Mouse (Mus musculus): ENCODE data around the gene Chm. TPM values are rescaled to one million over a fixed set of nuclear protein-coding genes. Genes with fewer than 3 reads are reported as not detected.

Gene Chm
- polyA plus RNA-seq, 1 experiment, result 1.3 TPM

- peaks cover 2% of the 10 kb centered on the region for H3K79me3 ChIP-seq (ENCODE audit: low read depth)
- no peaks in the 10 kb centered on the region for H3K27me3 ChIP-seq (ENCODE audit: control insufficient read depth, insufficient read depth, insufficient read length)
- no peaks in the 10 kb centered on the region for H3K79me2 ChIP-seq (ENCODE audit: control insufficient read depth, insufficient read depth)
- no peak overlapping the region for H3ac ChIP-seq (ENCODE audit: control insufficient read depth, insufficient read length, low read depth)
- no peak overlapping the region for H3K4me3 ChIP-seq (ENCODE audit: insufficient read depth, poor library complexity, severe bottlenecking)
- TF ChIP-seq MAX (IDR thresholded peaks at IDR 0.05) (no peak), MYOG (IDR thresholded peaks at IDR 0.05; ENCODE audit: control insufficient read depth, extremely low read depth, insufficient read length) (no peak), CTCF (IDR thresholded peaks at IDR 0.05; ENCODE audit: control insufficient read depth, insufficient read depth, insufficient read length) (no peak), CEBPB (IDR thresholded peaks at IDR 0.05; ENCODE audit: low read depth) (no peak), FOSL1 (IDR thresholded peaks at IDR 0.05; ENCODE audit: insufficient read depth, low read length, poor library complexity, severe bottlenecking) (no peak), MYOD1 (IDR thresholded peaks at IDR 0.05; ENCODE audit: control insufficient read depth, insufficient read length, low read depth) (no peak), USF1 (IDR thresholded peaks at IDR 0.05; ENCODE audit: low read depth) (no peak)
- H3K36me3 ChIP-seq (ENCODE audit: control insufficient read depth, insufficient read depth), result no peaks in the 10 kb centered on the region
These were observed 25.0 kb downstream of the Chm start for GRCm38 (mm10) chrX:113160268-113160860.

GRCm38 (mm10) chrX:113084171-113084570 is 101.1 kb downstream of the Chm start:
- H3K79me3 ChIP-seq (ENCODE audit: low read depth), result no peaks in the 10 kb centered on the region
- H3K4me3 ChIP-seq (ENCODE audit: insufficient read depth, poor library complexity, severe bottlenecking), result no peak overlapping the region
- TF ChIP-seq CEBPB (IDR thresholded peaks at IDR 0.05; ENCODE audit: low read depth) (no peak), USF1 (IDR thresholded peaks at IDR 0.05; ENCODE audit: low read depth) (no peak), MYOD1 (IDR thresholded peaks at IDR 0.05; ENCODE audit: control insufficient read depth, insufficient read length, low read depth) (no peak), MYOG (IDR thresholded peaks at IDR 0.05; ENCODE audit: control insufficient read depth, extremely low read depth, insufficient read length) (no peak), MAX (IDR thresholded peaks at IDR 0.05) (no peak), FOSL1 (IDR thresholded peaks at IDR 0.05; ENCODE audit: insufficient read depth, low read length, poor library complexity, severe bottlenecking) (no peak), CTCF (IDR thresholded peaks at IDR 0.05; ENCODE audit: control insufficient read depth, insufficient read depth, insufficient read length) (no peak)
- no peaks in the 10 kb centered on the region for H3K27me3 ChIP-seq (ENCODE audit: control insufficient read depth, insufficient read depth, insufficient read length)
- no peaks in the 10 kb centered on the region for H3K36me3 ChIP-seq (ENCODE audit: control insufficient read depth, insufficient read depth)
- H3K79me2 ChIP-seq (ENCODE audit: control insufficient read depth, insufficient read depth), result no peaks in the 10 kb centered on the region
- no peak overlapping the region for H3ac ChIP-seq (ENCODE audit: control insufficient read depth, insufficient read length, low read depth)

- H3K79me3 ChIP-seq (ENCODE audit: low read depth), result no peaks in the 10 kb centered on the region
- TF ChIP-seq CTCF (IDR thresholded peaks at IDR 0.05; ENCODE audit: control insufficient read depth, insufficient read depth, insufficient read length) (no peak), MYOD1 (IDR thresholded peaks at IDR 0.05; ENCODE audit: control insufficient read depth, insufficient read length, low read depth) (no peak), USF1 (IDR thresholded peaks at IDR 0.05; ENCODE audit: low read depth) (no peak), MYOG (IDR thresholded peaks at IDR 0.05; ENCODE audit: control insufficient read depth, extremely low read depth, insufficient read length) (no peak), FOSL1 (IDR thresholded peaks at IDR 0.05; ENCODE audit: insufficient read depth, low read length, poor library complexity, severe bottlenecking) (no peak), CEBPB (IDR thresholded peaks at IDR 0.05; ENCODE audit: low read depth) (no peak), MAX (IDR thresholded peaks at IDR 0.05) (no peak)
- no peak overlapping the region for H3ac ChIP-seq (ENCODE audit: control insufficient read depth, insufficient read length, low read depth)
- no peaks in the 10 kb centered on the region for H3K79me2 ChIP-seq (ENCODE audit: control insufficient read depth, insufficient read depth)
- no peak overlapping the region for H3K4me3 ChIP-seq (ENCODE audit: insufficient read depth, poor library complexity, severe bottlenecking)
- H3K27me3 ChIP-seq (ENCODE audit: control insufficient read depth, insufficient read depth, insufficient read length), result no peaks in the 10 kb centered on the region
- H3K36me3 ChIP-seq (ENCODE audit: control insufficient read depth, insufficient read depth), result no peaks in the 10 kb centered on the region
These were observed 109.3 kb downstream of the Chm start for GRCm38 (mm10) chrX:113076053-113076452.

- no peak for TF ChIP-seq CEBPB (IDR thresholded peaks at IDR 0.05; ENCODE audit: low read depth)
- no peak for TF ChIP-seq MYOG (IDR thresholded peaks at IDR 0.05; ENCODE audit: control insufficient read depth, extremely low read depth, insufficient read length)
- TF ChIP-seq MAX (IDR thresholded peaks at IDR 0.05), result no peak
- no peak for TF ChIP-seq CTCF (IDR thresholded peaks at IDR 0.05; ENCODE audit: control insufficient read depth, insufficient read depth, insufficient read length)
- no peak for TF ChIP-seq USF1 (IDR thresholded peaks at IDR 0.05; ENCODE audit: low read depth)
- no peak for TF ChIP-seq FOSL1 (IDR thresholded peaks at IDR 0.05; ENCODE audit: insufficient read depth, low read length, poor library complexity, severe bottlenecking)
- TF ChIP-seq MYOD1 (IDR thresholded peaks at IDR 0.05; ENCODE audit: control insufficient read depth, insufficient read length, low read depth), result no peak
These were observed 110.5 kb downstream of the Chm start for GRCm38 (mm10) chrX:113074823-113075222.

GRCm38 (mm10) chrX:113003621-113004020 is 181.7 kb downstream of the Chm start:
- Histone ChIP-seq H3K79me3 (ENCODE audit: low read depth) (no peaks in the 10 kb centered on the region), H3K36me3 (ENCODE audit: control insufficient read depth, insufficient read depth) (no peaks in the 10 kb centered on the region), H3K27me3 (ENCODE audit: control insufficient read depth, insufficient read depth, insufficient read length) (no peaks in the 10 kb centered on the region), H3K79me2 (ENCODE audit: control insufficient read depth, insufficient read depth) (no peaks in the 10 kb centered on the region), H3K4me3 (ENCODE audit: insufficient read depth, poor library complexity, severe bottlenecking) (no peak overlapping the region), H3ac (ENCODE audit: control insufficient read depth, insufficient read length, low read depth) (no peak overlapping the region)
- TF ChIP-seq CTCF (IDR thresholded peaks at IDR 0.05; ENCODE audit: control insufficient read depth, insufficient read depth, insufficient read length) (no peak), USF1 (IDR thresholded peaks at IDR 0.05; ENCODE audit: low read depth) (no peak), MYOD1 (IDR thresholded peaks at IDR 0.05; ENCODE audit: control insufficient read depth, insufficient read length, low read depth) (no peak), MYOG (IDR thresholded peaks at IDR 0.05; ENCODE audit: control insufficient read depth, extremely low read depth, insufficient read length) (no peak), CEBPB (IDR thresholded peaks at IDR 0.05; ENCODE audit: low read depth) (no peak), FOSL1 (IDR thresholded peaks at IDR 0.05; ENCODE audit: insufficient read depth, low read length, poor library complexity, severe bottlenecking) (no peak), MAX (IDR thresholded peaks at IDR 0.05) (no peak)

More at GRCm38 (mm10) chrX:113074823-113075222, 110.5 kb downstream of the Chm start:
- Histone ChIP-seq H3K79me3 (ENCODE audit: low read depth) (no peaks in the 10 kb centered on the region), H3K27me3 (ENCODE audit: control insufficient read depth, insufficient read depth, insufficient read length) (no peaks in the 10 kb centered on the region), H3K4me3 (ENCODE audit: insufficient read depth, poor library complexity, severe bottlenecking) (no peak overlapping the region), H3K36me3 (ENCODE audit: control insufficient read depth, insufficient read depth) (no peaks in the 10 kb centered on the region), H3ac (ENCODE audit: control insufficient read depth, insufficient read length, low read depth) (no peak overlapping the region), H3K79me2 (ENCODE audit: control insufficient read depth, insufficient read depth) (no peaks in the 10 kb centered on the region)
